Mouse (Mus musculus): Measurements from ENCODE around the gene Aqp7. TPM values are rescaled to one million over a fixed set of nuclear protein-coding genes. Genes with fewer than 3 reads are reported as not detected.

Gene Aqp7
- polyA plus RNA-seq (2021) = 0.21 TPM

- no peak for ATAC-seq
- ChIA-PET POLR2A (no interaction called here), CTCF (no interaction called here)
- in situ Hi-C loops (cut with MboI; ENCODE audit: low pct_unique_long_range_greater_than_20kb) = no loop called here
- TF ChIP-seq CTCF (IDR thresholded peaks at IDR 0.05) = no peak
- DNase-seq (ENCODE audit: low read depth, low spot score) = no peak
- no peaks in the 10 kb centered on the region for H3K27me3 ChIP-seq
Measured at GRCm38 (mm10) chr4:41047524-41048271, at the start of gene Aqp7. Gene Aqp7, minus strand, starts transcription at chr4:41048139.

- H3K27me3 ChIP-seq = no peaks in the 10 kb centered on the region
- POLR2A ChIA-PET = no interaction called here
- CTCF ChIA-PET = no interaction called here
- no peak for TF ChIP-seq CTCF (IDR thresholded peaks at IDR 0.05)
- no peak for DNase-seq (ENCODE audit: low read depth, low spot score)
- ATAC-seq = no peak
- in situ Hi-C loops (cut with MboI; ENCODE audit: low pct_unique_long_range_greater_than_20kb) = no loop called here
Measured at GRCm38 (mm10) chr4:41097381-41097780, 49.4 kb upstream of the Aqp7 start.

- no peak for DNase-seq (ENCODE audit: low read depth, low spot score)
- no peak for TF ChIP-seq CTCF (IDR thresholded peaks at IDR 0.05)
- ChIA-PET CTCF (no interaction called here), POLR2A (no interaction called here)
- no peaks in the 10 kb centered on the region for H3K27me3 ChIP-seq
- no peak for ATAC-seq
- in situ Hi-C loops (cut with MboI; ENCODE audit: low pct_unique_long_range_greater_than_20kb) = no loop called here
Measured at GRCm38 (mm10) chr4:41096794-41097193, 48.9 kb upstream of the Aqp7 start.

GRCm38 (mm10) chr4:41096169-41096568, 48.2 kb upstream of the Aqp7 start:
- POLR2A ChIA-PET = no interaction called here
- DNase-seq (ENCODE audit: low read depth, low spot score) (no peak), ATAC-seq (no peak)
- in situ Hi-C loops (cut with MboI; ENCODE audit: low pct_unique_long_range_greater_than_20kb) = no loop called here
- no peak for TF ChIP-seq CTCF (IDR thresholded peaks at IDR 0.05)
- CTCF ChIA-PET = no interaction called here
- no peaks in the 10 kb centered on the region for H3K27me3 ChIP-seq

GRCm38 (mm10) chr4:41094361-41094760, 46.4 kb upstream of the Aqp7 start:
- in situ Hi-C loops (cut with MboI; ENCODE audit: low pct_unique_long_range_greater_than_20kb) = no loop called here
- no peak for TF ChIP-seq CTCF (IDR thresholded peaks at IDR 0.05)
- peak; percentile 70 for ATAC-seq
- ChIA-PET POLR2A (no interaction called here), CTCF (no interaction called here)
- peak; percentile 79 for DNase-seq (ENCODE audit: low read depth, low spot score)
- no peaks in the 10 kb centered on the region for H3K27me3 ChIP-seq

GRCm38 (mm10) chr4:41092958-41093357, 45.0 kb upstream of the Aqp7 start:
- ChIA-PET POLR2A (no interaction called here), CTCF (interaction anchor here (1.4 kb wide), 1 partner anchor 27 kb away, joined by 3 read pairs; no protein-coding TSS in a partner anchor)
- DNase-seq (ENCODE audit: low read depth, low spot score) (no peak), ATAC-seq (no peak)
- no peaks in the 10 kb centered on the region for H3K27me3 ChIP-seq
- TF ChIP-seq CTCF (IDR thresholded peaks at IDR 0.05) = no peak
- in situ Hi-C loops (cut with MboI; ENCODE audit: low pct_unique_long_range_greater_than_20kb) = no loop called here

GRCm38 (mm10) chr4:41091391-41091790, 43.5 kb upstream of the Aqp7 start:
- ATAC-seq = no peak
- no peak for DNase-seq (ENCODE audit: low read depth, low spot score)
- no peak for TF ChIP-seq CTCF (IDR thresholded peaks at IDR 0.05)
- ChIA-PET POLR2A (no interaction called here), CTCF (no interaction called here)
- in situ Hi-C loops (cut with MboI; ENCODE audit: low pct_unique_long_range_greater_than_20kb) = no loop called here
- H3K27me3 ChIP-seq = no peaks in the 10 kb centered on the region

- no peak for DNase-seq (ENCODE audit: low read depth, low spot score)
- no peaks in the 10 kb centered on the region for H3K27me3 ChIP-seq
- no peak for ATAC-seq
- in situ Hi-C loops (cut with MboI; ENCODE audit: low pct_unique_long_range_greater_than_20kb) = no loop called here
- ChIA-PET CTCF (no interaction called here), POLR2A (no interaction called here)
- no peak for TF ChIP-seq CTCF (IDR thresholded peaks at IDR 0.05)
Measured at GRCm38 (mm10) chr4:41089705-41090104, 41.8 kb upstream of the Aqp7 start.

GRCm38 (mm10) chr4:41089189-41089588, 41.2 kb upstream of the Aqp7 start:
- POLR2A ChIA-PET = no interaction called here
- ATAC-seq (no peak), DNase-seq (ENCODE audit: low read depth, low spot score) (no peak)
- in situ Hi-C loops (cut with MboI; ENCODE audit: low pct_unique_long_range_greater_than_20kb) = no loop called here
- CTCF ChIA-PET = no interaction called here
- no peak for TF ChIP-seq CTCF (IDR thresholded peaks at IDR 0.05)
- no peaks in the 10 kb centered on the region for H3K27me3 ChIP-seq

- CTCF ChIA-PET = no interaction called here
- in situ Hi-C loops (cut with MboI; ENCODE audit: low pct_unique_long_range_greater_than_20kb) = no loop called here
- no peak for TF ChIP-seq CTCF (IDR thresholded peaks at IDR 0.05)
- no peaks in the 10 kb centered on the region for H3K27me3 ChIP-seq
- POLR2A ChIA-PET = no interaction called here
- DNase-seq (ENCODE audit: low read depth, low spot score) (no peak), ATAC-seq (no peak)
Measured at GRCm38 (mm10) chr4:41087459-41088298, 39.7 kb upstream of the Aqp7 start.

- in situ Hi-C loops (cut with MboI; ENCODE audit: low pct_unique_long_range_greater_than_20kb) = no loop called here
- no peak for DNase-seq (ENCODE audit: low read depth, low spot score)
- ChIA-PET CTCF (no interaction called here), POLR2A (no interaction called here)
- H3K27me3 ChIP-seq = no peaks in the 10 kb centered on the region
- ATAC-seq = no peak
- no peak for TF ChIP-seq CTCF (IDR thresholded peaks at IDR 0.05)
Measured at GRCm38 (mm10) chr4:41086947-41087346, 39.0 kb upstream of the Aqp7 start.
